27 mouse cellular contexts compared by ENCODE assay signal in genomic region chr4:133763112-133763511, GRCm38 (mm10). TPM values are rescaled to one million over a fixed set of nuclear protein-coding genes. Genes with fewer than 3 reads are reported as not detected.
DNase-seq lines count a peak whose midpoint lies in the region; ATAC-seq and TF ChIP-seq lines count a peak whose summit lies in the region.
"Had no signal": no experiment of that assay in that cellular context is flagged by ENCODE, and none has a peak within 500 bp of the region (broad histone marks: within the 10 kb centered on the region; RNA-seq: fewer than 3 reads in every experiment).

No protein-coding gene starts in this region.

- no peaks in the 10 kb centered on the region for H3K9me3 ChIP-seq in kidney, embryonic 14.5 days (ENCODE audit: control insufficient read depth, low read length)
- no peaks in the 10 kb centered on the region for H3K9me3 ChIP-seq in liver, embryonic 11.5 days (ENCODE audit: control insufficient read depth, low read length)
- H3K9me3 ChIP-seq: forebrain, embryonic 10.5 days; forebrain, embryonic 13.5 days; heart, embryonic 12.5 days; heart, embryonic 15.5 days; hindbrain, embryonic 10.5 days; hindbrain, embryonic 13.5 days had no signal

- no peak overlapping the region for H3K4me3 ChIP-seq in gastrocnemius, adult 2 months
- no peak overlapping the region for H3K4me3 ChIP-seq in kidney, embryonic 14.5 days (ENCODE audit: low read length)
- no peak overlapping the region for H3K4me3 ChIP-seq in liver, adult 2 months (ENCODE audit: insufficient read depth, low read depth, low read length)
- H3K4me3 ChIP-seq in liver, embryonic 11.5 days (ENCODE audit: low read depth, low read length): no peak overlapping the region
- H3K4me3 ChIP-seq in lung, adult 2 months (replicated peaks; ENCODE audit: extremely low read depth, low read depth, low read length): no peak overlapping the region
- H3K4me3 ChIP-seq: forebrain, embryonic 10.5 days; forebrain, embryonic 13.5 days; heart, embryonic 12.5 days; heart, embryonic 15.5 days; hindbrain, embryonic 10.5 days; hindbrain, embryonic 13.5 days had no signal

- intact Hi-C loops in gastrocnemius, adult 2 months (cut with DNase I): no loop called here
- intact Hi-C loops in gastrocnemius, postnatal 14 days (cut with DNase I; ENCODE audit: low total_unique reads): no loop called here

- TF ChIP-seq POLR2A in liver, adult 2 months (IDR thresholded peaks at IDR 0.05; ENCODE audit: extremely low read depth, insufficient read depth, low read length): no peak
- TF ChIP-seq POLR2A in lung, adult 2 months (IDR thresholded peaks at IDR 0.05; ENCODE audit: borderline replicate concordance, extremely low read depth, low read depth, low read length): no peak

- H3K36me3 ChIP-seq in kidney, embryonic 14.5 days (ENCODE audit: control insufficient read depth, insufficient read depth, low read length): no peaks in the 10 kb centered on the region
- no peaks in the 10 kb centered on the region for H3K36me3 ChIP-seq in liver, adult 2 months (ENCODE audit: control insufficient read depth, insufficient read depth, low read length)
- H3K36me3 ChIP-seq in liver, embryonic 11.5 days (ENCODE audit: control insufficient read depth, insufficient read depth, low read length): no peaks in the 10 kb centered on the region
- H3K36me3 ChIP-seq: forebrain, embryonic 10.5 days; G1E; heart, embryonic 12.5 days; heart, embryonic 15.5 days; hindbrain, embryonic 10.5 days; hindbrain, embryonic 13.5 days had no signal

- no peak overlapping the region for H3K4me2 ChIP-seq in kidney, embryonic 14.5 days (replicated peaks; ENCODE audit: low read depth, low read length)
- no peak overlapping the region for H3K4me2 ChIP-seq in liver, embryonic 11.5 days
- H3K4me2 ChIP-seq: forebrain, embryonic 13.5 days; heart, embryonic 12.5 days; heart, embryonic 15.5 days; hindbrain, embryonic 13.5 days had no signal

- H3K79me2 ChIP-seq in liver, adult 2 months (ENCODE audit: control insufficient read depth, insufficient read depth, low read length): no peaks in the 10 kb centered on the region

- H3K27ac ChIP-seq in gastrocnemius, adult 2 months: no peak overlapping the region
- no peak overlapping the region for H3K27ac ChIP-seq in kidney, embryonic 14.5 days (ENCODE audit: low read depth, low read length)
- no peak overlapping the region for H3K27ac ChIP-seq in liver, adult 2 months (replicated peaks; ENCODE audit: insufficient read depth, low read depth, low read length)
- no peak overlapping the region for H3K27ac ChIP-seq in liver, embryonic 11.5 days (ENCODE audit: low read depth, low read length)
- H3K27ac ChIP-seq: forebrain, embryonic 10.5 days; forebrain, embryonic 13.5 days; heart, embryonic 15.5 days; hindbrain, embryonic 10.5 days; hindbrain, embryonic 13.5 days had no signal

- H3K4me1 ChIP-seq in kidney, embryonic 14.5 days (ENCODE audit: control insufficient read depth, insufficient read depth, low read length): no peaks in the 10 kb centered on the region
- H3K4me1 ChIP-seq in liver, adult 2 months (ENCODE audit: control insufficient read depth, insufficient read depth, low read length): no peaks in the 10 kb centered on the region
- no peaks in the 10 kb centered on the region for H3K4me1 ChIP-seq in liver, embryonic 11.5 days (replicated peaks; ENCODE audit: control insufficient read depth, insufficient read depth, low read length)
- no peaks in the 10 kb centered on the region for H3K4me1 ChIP-seq in lung, adult 2 months (ENCODE audit: control insufficient read depth, insufficient read depth, low read length)
- H3K4me1 ChIP-seq: forebrain, embryonic 10.5 days; forebrain, embryonic 13.5 days; heart, embryonic 12.5 days; heart, embryonic 15.5 days; hindbrain, embryonic 10.5 days; hindbrain, embryonic 13.5 days had no signal

- DNase-seq in gastrocnemius, adult 2 months: peak; percentile 35
- DNase-seq in gastrocnemius, postnatal 14 days: no peak
- peak; percentile 57 for DNase-seq in kidney, adult 9 months
- peak; percentile 75 for DNase-seq in liver, adult 2 months (ENCODE audit: extremely low read depth, low read depth, low spot score)
- DNase-seq in liver, embryonic 11.5 days (ENCODE audit: low spot score): no peak
- no peak for DNase-seq in lung, adult 2 months
- DNase-seq: adrenal gland, postnatal 10 days; adrenal gland, postnatal 36 days; B cell, adult 2 months; cerebellum, adult 11 months; cerebellum, adult 8-10 months; gastrocnemius, postnatal 25 days; heart, adult 18-20 months; heart, postnatal 10 days; heart, postnatal 36 days had no signal

- TF ChIP-seq CTCF in gastrocnemius, adult 2 months (IDR thresholded peaks at IDR 0.05): no peak
- TF ChIP-seq CTCF in liver, adult 2 months (IDR thresholded peaks at IDR 0.05; ENCODE audit: low read depth, low read length): no peak
- no peak for TF ChIP-seq CTCF in lung, adult 2 months (IDR thresholded peaks at IDR 0.05; ENCODE audit: insufficient read depth, low read length)

- H3K27me3 ChIP-seq in kidney, embryonic 14.5 days (ENCODE audit: control insufficient read depth, insufficient read depth, low read length): no peaks in the 10 kb centered on the region
- no peaks in the 10 kb centered on the region for H3K27me3 ChIP-seq in liver, adult 2 months (ENCODE audit: control insufficient read depth, insufficient read depth, low read length)
- no peaks in the 10 kb centered on the region for H3K27me3 ChIP-seq in liver, embryonic 11.5 days (replicated peaks; ENCODE audit: control insufficient read depth, insufficient read depth, low read length)
- H3K27me3 ChIP-seq: CH12.LX; forebrain, embryonic 13.5 days; heart, embryonic 12.5 days; heart, embryonic 15.5 days had no signal

- no peak for ATAC-seq in kidney, embryonic 14.5 days (ENCODE audit: low FRiP score, low TSS enrichment)
- no peak for ATAC-seq in liver, embryonic 11.5 days (replicated peaks; ENCODE audit: low FRiP score)
- ATAC-seq: forebrain, embryonic 13.5 days; forebrain, embryonic 16.5 days; hindbrain, embryonic 16.5 days; Patski had no signal

- H3K9ac ChIP-seq in kidney, embryonic 14.5 days (ENCODE audit: low read depth, low read length): no peak overlapping the region
- H3K9ac ChIP-seq in liver, adult 2 months (ENCODE audit: low read depth, low read length): no peak overlapping the region
- H3K9ac ChIP-seq in liver, embryonic 11.5 days (ENCODE audit: low read depth, low read length): no peak overlapping the region
- H3K9ac ChIP-seq: forebrain, embryonic 13.5 days; heart, embryonic 12.5 days; heart, embryonic 15.5 days; hindbrain, embryonic 13.5 days had no signal

- WGBS in kidney, embryonic 14.5 days: 80% methylated on average over 6 of the region's 6 CpGs
- 22% methylated on average over 6 of the region's 6 CpGs for WGBS in liver, adult 2 months
- WGBS in liver, embryonic 11.5 days: 72% methylated on average over 6 of the region's 6 CpGs
- 59% methylated on average over 6 of the region's 6 CpGs for WGBS in lung, adult 2 months

RNA-seq across cellular contexts. Expression of gene Arid1a, which starts 6.5 kb away (rescaled TPM):
- 10 to 100 TPM; 24.1 to 26.2 TPM for total RNA-seq in gastrocnemius, adult 2 months (2021)
- 10 to 100 TPM; 22.3 to 27.3 TPM for total RNA-seq in gastrocnemius, postnatal 14 days (2021)
- polyA plus RNA-seq in kidney, embryonic 14.5 days (2014; fragmentation: Nextera tagmentation; extraction: Ambion mirVana): 40.5 and 51.7 TPM in 2 replicates
- 5.9 and 8.5 TPM in 2 replicates for total RNA-seq in liver, adult 2 months (2014; rRNA removed)
- 21.9 and 25.2 TPM in 2 replicates for polyA plus RNA-seq in liver, adult 2 months (2012; rRNA removed)
- 26.6 and 32.4 TPM in 2 replicates for polyA plus RNA-seq in liver, embryonic 11.5 days (2014; fragmentation: Nextera tagmentation; extraction: Ambion mirVana)
- polyA plus RNA-seq in lung, adult 2 months (2012; rRNA removed): 68.3 and 77.3 TPM in 2 replicates

Comparison
In these comparisons a context has a peak if more than half of its experiments do, and no peak if none do; other contexts are left out.
1. DNase-seq: peak in gastrocnemius, adult 2 months (single experiment), kidney, adult 9 months (single experiment) and liver, adult 2 months (single experiment); none in gastrocnemius, postnatal 14 days (single experiment), liver, embryonic 11.5 days (single experiment) and lung, adult 2 months (single experiment).